Mouse (Mus musculus) heart, adult 2 months (tissue): Measurements from ENCODE around the gene Vasn.

Experiments
- CTCF ChIP-seq: fragments of 200-600 bp; IDR thresholded peaks from 2 replicates; pipeline ENCODE4 v1.8.1; 2022; ENCODE audit warnings: antibody characterized with exemption, mild to moderate bottlenecking, moderate library complexity
- POLR2A ChIP-seq: fragments of 200-500 bp; IDR thresholded peaks from 2 replicates; pipeline ENCODE4 v1.6.1; 2011; ENCODE audit warnings: mild to moderate bottlenecking, low read depth, low read length, control low read depth; ENCODE audit not compliant: insufficient read depth

DNA sequence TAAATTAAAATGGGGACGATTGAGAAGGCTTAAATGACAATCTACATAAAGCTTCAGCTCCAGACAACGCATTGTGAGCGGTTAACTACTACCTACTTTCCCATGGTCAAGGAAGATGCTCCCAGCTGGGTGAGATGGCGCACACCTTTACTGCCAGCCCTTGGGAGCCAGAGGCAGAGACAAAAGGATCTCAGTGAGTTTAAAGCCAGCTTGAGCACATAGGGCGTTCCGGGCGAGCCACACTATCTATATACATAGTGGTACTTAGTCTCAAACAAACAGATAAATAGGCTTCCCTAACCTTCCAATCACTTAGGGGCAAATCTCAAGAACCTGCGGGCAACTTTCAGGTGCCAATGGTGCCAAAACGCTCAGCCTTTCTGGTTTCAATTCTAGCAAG, 15.7 kb upstream of the Vasn start:
- TF ChIP-seq CTCF (no peak), POLR2A (no peak)
